28 mouse cellular contexts compared by ENCODE assay signal in the genomic region with DNA sequence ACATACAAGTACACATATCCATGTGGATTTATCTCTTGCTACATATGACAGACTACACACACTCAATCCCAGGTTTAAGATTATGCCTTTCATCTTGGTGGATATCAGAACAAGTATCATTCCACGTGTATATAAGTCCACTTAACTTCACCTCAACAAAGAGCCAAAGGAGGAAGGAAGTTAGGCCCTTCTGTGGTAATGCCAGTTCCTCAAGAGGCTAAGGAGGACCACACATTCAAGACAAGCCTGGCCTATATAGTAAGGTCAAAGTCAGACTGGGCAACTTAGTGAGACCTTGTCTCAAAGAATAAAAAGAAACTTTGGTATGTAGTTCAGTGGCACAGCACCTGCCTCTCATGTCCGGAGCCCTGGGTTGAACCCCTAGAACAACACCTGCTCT. TPM values are rescaled to one million over a fixed set of nuclear protein-coding genes. Genes with fewer than 3 reads are reported as not detected.
DNase-seq lines count a peak whose midpoint lies in the region; ATAC-seq lines count a peak whose summit lies in the region.
"Had no signal": no experiment of that assay in that cellular context is flagged by ENCODE, and none has a peak within 500 bp of the region (broad histone marks: within the 10 kb centered on the region; RNA-seq: fewer than 3 reads in every experiment).

No protein-coding gene starts in this region.

- no peak for DNase-seq in lung, postnatal 14 days
- DNase-seq in urinary bladder, adult 2 months (ENCODE audit: low spot score) = no peak
- no peak for DNase-seq in B cell, adult 2 months
- DNase-seq in cerebellum, postnatal 4 days (ENCODE audit: low spot score in 2 of 2) = no peak
- DNase-seq: adrenal gland, adult 8-10 months; adrenal gland, postnatal 25 days; cerebellum, adult 11 months; cerebellum, adult 8-10 months; cerebellum, postnatal 10 days; cerebellum, postnatal 36 days; embryo, embryonic 11 days; gastrocnemius, postnatal 25 days; heart, adult 2 months; heart, postnatal 14 days; heart, postnatal 4 days had no signal

- H3K27ac ChIP-seq in lung, embryonic 15.5 days = no peak overlapping the region
- H3K27ac ChIP-seq: embryonic facial prominence, embryonic 10.5 days; embryonic facial prominence, embryonic 13.5 days; forebrain, embryonic 12.5 days; forebrain, embryonic 15.5 days; heart, adult 2 months; heart, embryonic 10.5 days; heart, embryonic 13.5 days; hindbrain, embryonic 12.5 days; hindbrain, embryonic 15.5 days had no signal

- H3K27me3 ChIP-seq in lung, embryonic 15.5 days = no peaks in the 10 kb centered on the region
- H3K27me3 ChIP-seq: embryonic facial prominence, embryonic 13.5 days; forebrain, embryonic 12.5 days; forebrain, embryonic 15.5 days; hindbrain, embryonic 12.5 days; hindbrain, embryonic 15.5 days had no signal

- H3K4me2 ChIP-seq in lung, embryonic 15.5 days = no peak overlapping the region
- H3K4me2 ChIP-seq: embryonic facial prominence, embryonic 13.5 days; forebrain, embryonic 12.5 days; forebrain, embryonic 15.5 days; heart, embryonic 13.5 days; hindbrain, embryonic 12.5 days; hindbrain, embryonic 15.5 days had no signal

- H3K36me3 ChIP-seq in lung, embryonic 15.5 days = no peaks in the 10 kb centered on the region
- H3K36me3 ChIP-seq: embryonic facial prominence, embryonic 10.5 days; embryonic facial prominence, embryonic 13.5 days; forebrain, embryonic 12.5 days; forebrain, embryonic 15.5 days; heart, embryonic 10.5 days; heart, embryonic 13.5 days; hindbrain, embryonic 12.5 days; hindbrain, embryonic 15.5 days had no signal

- H3K4me3 ChIP-seq in lung, embryonic 15.5 days = no peak overlapping the region
- H3K4me3 ChIP-seq: embryonic facial prominence, embryonic 10.5 days; embryonic facial prominence, embryonic 13.5 days; erythroblast, embryonic 14.5 days; forebrain, embryonic 12.5 days; forebrain, embryonic 15.5 days; heart, adult 2 months; heart, embryonic 10.5 days; heart, embryonic 13.5 days; hindbrain, embryonic 12.5 days; hindbrain, embryonic 15.5 days had no signal

- ATAC-seq in lung, embryonic 15.5 days (ENCODE audit: borderline replicate concordance, extremely low read depth, low FRiP score, low TSS enrichment) = peak; percentile 12; the same call in 1 of the 2 replicates
- peak; percentile 64 for ATAC-seq in common myeloid progenitor, adult 5-6 weeks (replicated peaks; ENCODE audit: low read depth, poor library complexity, severe bottlenecking)
- peak; percentile 80 for ATAC-seq in megakaryocyte, adult 5-6 weeks (ENCODE audit: poor library complexity, severe bottlenecking)
- ATAC-seq: activated CD4-positive, CD25-positive, alpha-beta regulatory T cell, adult 4 months; forebrain, embryonic 15.5 days had no signal

- H3K9me3 ChIP-seq in lung, embryonic 15.5 days = no peaks in the 10 kb centered on the region
- H3K9me3 ChIP-seq: embryonic facial prominence, embryonic 10.5 days; embryonic facial prominence, embryonic 13.5 days; forebrain, embryonic 12.5 days; forebrain, embryonic 15.5 days; heart, embryonic 10.5 days; heart, embryonic 13.5 days; hindbrain, embryonic 12.5 days; hindbrain, embryonic 15.5 days had no signal

- H3K9ac ChIP-seq in lung, embryonic 15.5 days = no peak overlapping the region
- H3K9ac ChIP-seq: embryonic facial prominence, embryonic 13.5 days; forebrain, embryonic 12.5 days; forebrain, embryonic 15.5 days; heart, embryonic 13.5 days; hindbrain, embryonic 12.5 days; hindbrain, embryonic 15.5 days had no signal

- H3K4me1 ChIP-seq in lung, embryonic 15.5 days = peaks cover 4% of the 10 kb centered on the region; the same call in 1 of the 2 replicates
- H3K4me1 ChIP-seq: embryonic facial prominence, embryonic 10.5 days; embryonic facial prominence, embryonic 13.5 days; forebrain, embryonic 12.5 days; heart, embryonic 10.5 days; heart, embryonic 13.5 days; hindbrain, embryonic 12.5 days had no signal

- WGBS in lung, embryonic 15.5 days = 59% methylated on average over 2 of the region's 2 CpGs

RNA-seq across cellular contexts. Expression of gene Abhd2, which starts 41.4 kb away (rescaled TPM):
- polyA plus RNA-seq in lung, embryonic 15.5 days (2015; fragmentation: Nextera tagmentation; extraction: Ambion mirVana) = 16.5 and 17.1 TPM in 2 replicates
- 28.3 and 32.5 TPM in 2 replicates for total RNA-seq in common myeloid progenitor, adult 5-6 weeks (2017)
- 41.5 and 45.2 TPM in 2 replicates for total RNA-seq in megakaryocyte, adult 5-6 weeks (2015)
- 26.3 and 28.5 TPM in 2 replicates for total RNA-seq in megakaryocyte, adult 5-6 weeks (2017)
- 14.9 and 27.9 TPM in 2 replicates for polyA plus RNA-seq in urinary bladder, adult 2 months (2012; rRNA removed)

Comparison
In these comparisons a context has a peak if more than half of its experiments do, and no peak if none do; other contexts are left out.
1. ATAC-seq: peak in every context shown above with its lines; median percentile 80 in megakaryocyte, adult 5-6 weeks; 64 in common myeloid progenitor, adult 5-6 weeks; 12 in lung, embryonic 15.5 days.